Mouse (Mus musculus) heart, embryonic 13.5 days (tissue): Measurements from ENCODE around the gene Slc25a28. TPM values are rescaled to one million over a fixed set of nuclear protein-coding genes. Genes with fewer than 3 reads are reported as not detected.

Experiments used
- ATAC-seq: fragments of 200-750 bp; cut with Nextera tagmentation; 2 replicates; pipeline ENCODE4 v1.8.0; 2017; ENCODE audit warnings: moderate TSS enrichment; ENCODE audit not compliant: insufficient number of reproducible peaks, low FRiP score, low TSS enrichment; ENCODE audit errors: extremely low read depth
- H3K27ac ChIP-seq: fragments of 300-500 bp; sonication (generic); replicated peaks from 2 replicates; pipeline ENCODE4 v1.5.1; 2015; ENCODE audit warnings: moderate library complexity, mild to moderate bottlenecking, inconsistent platforms
- H3K27me3 ChIP-seq: fragments of 300-500 bp; sonication (generic); replicated peaks from 2 replicates; pipeline ENCODE4 v1.6.1; 2015; ENCODE audit warnings: mild to moderate bottlenecking, inconsistent platforms
- H3K36me3 ChIP-seq: fragments of 300-500 bp; sonication (generic); 2 replicates; pipeline ENCODE4 v1.6.1; 2015; ENCODE audit warnings: mild to moderate bottlenecking, inconsistent platforms
- H3K4me1 ChIP-seq: fragments of 300-500 bp; sonication (generic); 2 replicates; pipeline ENCODE4 v1.6.1; 2015; ENCODE audit warnings: inconsistent platforms
- H3K4me2 ChIP-seq: fragments of 300-500 bp; sonication (generic); 2 replicates; pipeline ENCODE4 v1.6.1; 2015; ENCODE audit warnings: inconsistent platforms, mild to moderate bottlenecking, moderate library complexity
- H3K4me3 ChIP-seq: fragments of 300-500 bp; sonication (generic); 2 replicates; pipeline ENCODE4 v1.5.1; 2015; ENCODE audit warnings: moderate library complexity, mild to moderate bottlenecking, inconsistent platforms
- H3K9ac ChIP-seq: fragments of 300-500 bp; sonication (generic); 2 replicates; pipeline ENCODE4 v1.6.1; 2015; ENCODE audit warnings: inconsistent platforms, mild to moderate bottlenecking, moderate library complexity
- H3K9me3 ChIP-seq: fragments of 300-500 bp; sonication (generic); 2 replicates; pipeline ENCODE4 v1.6.1; 2016; ENCODE audit warnings: inconsistent platforms
- WGBS: fragments of 180-500 bp; shearing (Covaris S2); methylation state at CpG from one replicate; pipeline ENCODE4 v1.1.7; 2015; ENCODE audit warnings: mixed read lengths; 5-methylcytosine and 5-hydroxymethylcytosine counted together
- polyA plus RNA-seq: library from polyadenylated mRNA; unstranded; fragments of >200 nt; fragmentation: Nextera tagmentation; extraction: Ambion mirVana; gene quantifications from 2 replicates; pipeline ENCODE4 v1.2.1, GENCODE M21; 2015

Gene Slc25a28
- polyA plus RNA-seq, 1 experiment from 2014 or later = 10.1 TPM

- Histone ChIP-seq H3K9ac (peak overlapping the region; percentile 84), H3K27me3 (no peaks in the 10 kb centered on the region), H3K4me2 (peak overlapping the region; percentile 96), H3K4me3 (peak overlapping the region; percentile 84), H3K4me1 (peaks cover 33% of the 10 kb centered on the region), H3K9me3 (no peaks in the 10 kb centered on the region), H3K27ac (peak overlapping the region; percentile 98), H3K36me3 (no peaks in the 10 kb centered on the region)
- WGBS = 2% methylated on average over 43 of the region's 43 CpGs
- ATAC-seq = no peak
Measured at GRCm38 (mm10) chr19:43675525-43676400, 1.1 kb upstream of the Slc25a28 start.

- Histone ChIP-seq H3K4me1 (peaks cover 37% of the 10 kb centered on the region), H3K4me2 (peak overlapping the region; percentile 83), H3K9ac (peak overlapping the region; percentile 94), H3K27ac (peak overlapping the region; percentile 85), H3K27me3 (no peaks in the 10 kb centered on the region), H3K9me3 (no peaks in the 10 kb centered on the region), H3K4me3 (peak overlapping the region; percentile 84), H3K36me3 (0 out of 2 replicates have a peak, but pooled peaks cover 3% of the 10 kb centered on the region)
- 2% methylated on average over 28 of the region's 29 CpGs for WGBS
- ATAC-seq = no peak
Measured at GRCm38 (mm10) chr19:43674316-43674689, 378 bp downstream of the Slc25a28 start.

GRCm38 (mm10) chr19:43673513-43674315, 967 bp downstream of the Slc25a28 start:
- no peak for ATAC-seq
- peak overlapping the region; percentile 84 for H3K4me3 ChIP-seq
- H3K4me1 ChIP-seq = peaks cover 37% of the 10 kb centered on the region
- peak overlapping the region; percentile 83 for H3K4me2 ChIP-seq
- WGBS = 5% methylated on average over 21 of the region's 21 CpGs
- no peaks in the 10 kb centered on the region for H3K27me3 ChIP-seq
- peak overlapping the region; percentile 94 for H3K9ac ChIP-seq
- 0 out of 2 replicates have a peak, but pooled peaks cover 3% of the 10 kb centered on the region for H3K36me3 ChIP-seq
- H3K27ac ChIP-seq = peak overlapping the region; percentile 85
- H3K9me3 ChIP-seq = no peaks in the 10 kb centered on the region

GRCm38 (mm10) chr19:43671054-43671453, 3.6 kb downstream of the Slc25a28 start:
- no peak for ATAC-seq
- H3K9ac ChIP-seq = peak overlapping the region; percentile 48
- 43% methylated on average over 7 of the region's 7 CpGs for WGBS

GRCm38 (mm10) chr19:43669136-43669759, 5.4 kb downstream of the Slc25a28 start:
- 82% methylated on average over 8 of the region's 8 CpGs for WGBS
- Histone ChIP-seq H3K27ac (no peak overlapping the region), H3K9ac (no peak overlapping the region), H3K36me3 (peaks cover 14% of the 10 kb centered on the region), H3K9me3 (no peaks in the 10 kb centered on the region), H3K4me1 (peaks cover 28% of the 10 kb centered on the region), H3K4me3 (no peak overlapping the region), H3K4me2 (no peak overlapping the region), H3K27me3 (no peaks in the 10 kb centered on the region)
- no peak for ATAC-seq

More at GRCm38 (mm10) chr19:43671054-43671453, 3.6 kb downstream of the Slc25a28 start:
- Histone ChIP-seq H3K9me3 (no peaks in the 10 kb centered on the region), H3K4me1 (peaks cover 29% of the 10 kb centered on the region), H3K4me3 (no peak overlapping the region), H3K36me3 (0 out of 2 replicates have a peak, but pooled peaks cover 6% of the 10 kb centered on the region), H3K27ac (no peak overlapping the region), H3K4me2 (peak overlapping the region; percentile 11; the same call in 1 of the 2 replicates), H3K27me3 (no peaks in the 10 kb centered on the region)

- H3K27me3 ChIP-seq = no peaks in the 10 kb centered on the region
- no peak overlapping the region for H3K27ac ChIP-seq
- no peak overlapping the region for H3K4me2 ChIP-seq
- H3K4me3 ChIP-seq = no peak overlapping the region
- H3K36me3 ChIP-seq = peaks cover 31% of the 10 kb centered on the region
- ATAC-seq = no peak
- 67% methylated on average over 4 of the region's 4 CpGs for WGBS
- no peaks in the 10 kb centered on the region for H3K9me3 ChIP-seq
- H3K9ac ChIP-seq = no peak overlapping the region
- H3K4me1 ChIP-seq = peaks cover 18% of the 10 kb centered on the region
Measured at GRCm38 (mm10) chr19:43667430-43667809, 7.3 kb downstream of the Slc25a28 start.

GRCm38 (mm10) chr19:43666661-43667429, 7.8 kb downstream of the Slc25a28 start:
- H3K4me3 ChIP-seq = no peak overlapping the region
- H3K4me1 ChIP-seq = peaks cover 14% of the 10 kb centered on the region
- no peaks in the 10 kb centered on the region for H3K9me3 ChIP-seq
- no peak overlapping the region for H3K27ac ChIP-seq
- no peak overlapping the region for H3K9ac ChIP-seq
- WGBS = 86% methylated on average over 22 of the region's 22 CpGs
- H3K36me3 ChIP-seq = peaks cover 31% of the 10 kb centered on the region
- no peaks in the 10 kb centered on the region for H3K27me3 ChIP-seq
- no peak overlapping the region for H3K4me2 ChIP-seq
- ATAC-seq = no peak

GRCm38 (mm10) chr19:43665441-43666048, 9.1 kb downstream of the Slc25a28 start:
- Histone ChIP-seq H3K27ac (no peak overlapping the region), H3K9ac (no peak overlapping the region), H3K4me3 (no peak overlapping the region), H3K9me3 (no peaks in the 10 kb centered on the region), H3K4me2 (no peak overlapping the region), H3K4me1 (peaks cover 2% of the 10 kb centered on the region), H3K27me3 (no peaks in the 10 kb centered on the region), H3K36me3 (peaks cover 31% of the 10 kb centered on the region)
- ATAC-seq = no peak
- WGBS = 55% methylated on average over 12 of the region's 12 CpGs

GRCm38 (mm10) chr19:43663471-43663870, 11.2 kb downstream of the Slc25a28 start:
- H3K9ac ChIP-seq = no peak overlapping the region
- ATAC-seq = no peak
- no peaks in the 10 kb centered on the region for H3K4me1 ChIP-seq
- H3K4me2 ChIP-seq = no peak overlapping the region
- no peaks in the 10 kb centered on the region for H3K9me3 ChIP-seq
- no peak overlapping the region for H3K27ac ChIP-seq
- 83% methylated on average over 8 of the region's 8 CpGs for WGBS
- H3K27me3 ChIP-seq = no peaks in the 10 kb centered on the region
- H3K36me3 ChIP-seq = peaks cover 28% of the 10 kb centered on the region
- H3K4me3 ChIP-seq = no peak overlapping the region

GRCm38 (mm10) chr19:43662176-43662967, 12.3 kb downstream of the Slc25a28 start:
- Histone ChIP-seq H3K4me1 (no peaks in the 10 kb centered on the region), H3K4me2 (no peak overlapping the region), H3K36me3 (peaks cover 28% of the 10 kb centered on the region), H3K4me3 (no peak overlapping the region), H3K9ac (no peak overlapping the region), H3K27ac (no peak overlapping the region), H3K9me3 (no peaks in the 10 kb centered on the region), H3K27me3 (no peaks in the 10 kb centered on the region)
- WGBS = 42% methylated on average over 19 of the region's 19 CpGs
- ATAC-seq = no peak
